22 mouse cellular contexts compared by ENCODE assay signal in the genomic region with DNA sequence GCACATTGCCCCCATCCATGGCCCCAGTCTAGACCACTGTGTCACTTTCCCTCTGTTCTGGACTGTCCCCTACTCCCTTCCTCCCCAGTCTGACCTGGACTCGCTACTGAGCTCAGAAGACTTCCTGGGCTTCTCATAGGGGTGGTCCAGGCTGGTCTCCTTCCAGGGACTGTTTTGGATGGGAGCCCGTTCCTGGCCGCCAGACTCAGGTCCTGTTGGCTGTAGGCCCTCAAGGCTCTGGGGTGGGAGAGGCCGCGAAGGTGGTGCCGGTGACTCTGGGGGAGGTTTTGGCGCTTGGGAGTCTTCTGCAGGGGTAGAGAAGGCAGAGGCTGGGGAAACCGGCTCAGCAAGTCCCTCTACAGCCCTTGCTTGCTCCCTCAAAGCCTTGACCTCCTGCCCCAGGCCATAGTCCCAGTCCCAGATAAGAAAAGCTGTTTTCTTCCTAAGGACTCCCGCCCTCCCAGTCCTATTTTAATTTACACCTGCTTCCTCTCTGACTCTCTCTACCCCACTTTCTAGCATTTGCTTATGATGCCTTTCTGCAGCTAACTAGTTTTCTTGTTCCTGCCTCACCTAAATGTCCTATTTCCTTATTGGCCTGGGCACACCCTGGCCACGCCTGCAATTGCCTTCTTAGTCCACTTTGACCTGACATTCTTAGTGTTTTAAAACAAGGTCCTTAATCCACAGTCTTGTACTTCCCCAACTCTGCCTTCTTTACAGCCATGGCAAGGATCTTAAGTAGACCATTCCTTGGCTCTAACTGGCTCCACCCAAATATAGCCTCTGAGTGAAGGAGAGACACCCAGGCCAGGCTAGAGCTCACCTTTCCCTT. TPM values are rescaled to one million over a fixed set of nuclear protein-coding genes. Genes with fewer than 3 reads are reported as not detected.
DNase-seq lines count a peak whose midpoint lies in the region; ATAC-seq lines count a peak whose summit lies in the region.
"Had no signal": no experiment of that assay in that cellular context is flagged by ENCODE, and none has a peak within 500 bp of the region (broad histone marks: within the 10 kb centered on the region; RNA-seq: fewer than 3 reads in every experiment).

No protein-coding gene starts in this region.

- DNase-seq in ovary, adult 18-20 months (ENCODE audit: low spot score) = peak; percentile 19
- no peak for DNase-seq in ovary, postnatal 10 days (ENCODE audit: low spot score)
- no peak for DNase-seq in embryo, embryonic 11 days
- no peak for DNase-seq in heart, adult 8-10 months (ENCODE audit: low spot score)
- DNase-seq: gastrocnemius, postnatal 10 days; layer of hippocampus, adult 9-11 months; left cerebral cortex, postnatal 4 days; midbrain, embryonic 14.5 days; right cerebral cortex, postnatal 14 days had no signal

- H3K27me3 ChIP-seq in intestine, embryonic 16.5 days (replicated peaks; ENCODE audit: control insufficient read depth, insufficient read depth, low read length) = no peaks in the 10 kb centered on the region
- H3K27me3 ChIP-seq in lung, embryonic 15.5 days = no peaks in the 10 kb centered on the region
- H3K27me3 ChIP-seq in stomach, embryonic 16.5 days (ENCODE audit: control insufficient read depth, insufficient read depth, low read length) = no peaks in the 10 kb centered on the region
- H3K27me3 ChIP-seq: embryonic facial prominence, embryonic 12.5 days; hindbrain, embryonic 12.5 days; Patski had no signal

- H3K27ac ChIP-seq in intestine, embryonic 16.5 days (ENCODE audit: low read length) = peak overlapping the region; percentile 97
- H3K27ac ChIP-seq in lung, embryonic 15.5 days = peak overlapping the region; percentile 74
- peak overlapping the region; percentile 81 for H3K27ac ChIP-seq in stomach, embryonic 16.5 days (ENCODE audit: low read length)
- H3K27ac ChIP-seq: embryonic facial prominence, embryonic 12.5 days; hindbrain, embryonic 12.5 days; liver, embryonic 14.5 days had no signal

- H3K36me3 ChIP-seq in intestine, embryonic 16.5 days (ENCODE audit: control insufficient read depth, insufficient read depth, low read length) = peaks cover 24% of the 10 kb centered on the region
- H3K36me3 ChIP-seq in lung, embryonic 15.5 days = peaks cover 43% of the 10 kb centered on the region
- H3K36me3 ChIP-seq in stomach, embryonic 16.5 days (ENCODE audit: control insufficient read depth, insufficient read depth, low read length) = peaks cover 8% of the 10 kb centered on the region

- peak; percentile 91 for ATAC-seq in intestine, embryonic 16.5 days
- ATAC-seq in lung, embryonic 15.5 days (ENCODE audit: borderline replicate concordance, extremely low read depth, low FRiP score, low TSS enrichment) = peak; percentile 64
- peak; percentile 84 for ATAC-seq in stomach, embryonic 16.5 days (ENCODE audit: insufficient read depth, low FRiP score)
- no peak for ATAC-seq in megakaryocyte-erythroid progenitor cell, adult 5-6 weeks (replicated peaks; ENCODE audit: low FRiP score, low TSS enrichment, poor library complexity, severe bottlenecking)
- ATAC-seq: forebrain, embryonic 14.5 days; Patski had no signal

- H3K9me3 ChIP-seq in intestine, embryonic 16.5 days (ENCODE audit: control insufficient read depth, low read length) = no peaks in the 10 kb centered on the region
- no peaks in the 10 kb centered on the region for H3K9me3 ChIP-seq in lung, embryonic 15.5 days
- no peaks in the 10 kb centered on the region for H3K9me3 ChIP-seq in stomach, embryonic 16.5 days (replicated peaks; ENCODE audit: control insufficient read depth, low read length)
- H3K9me3 ChIP-seq: embryonic facial prominence, embryonic 12.5 days; hindbrain, embryonic 12.5 days had no signal

- 47% methylated on average over 10 of the region's 10 CpGs for WGBS in intestine, embryonic 16.5 days
- WGBS in lung, embryonic 15.5 days = 45% methylated on average over 10 of the region's 10 CpGs
- 39% methylated on average over 10 of the region's 10 CpGs for WGBS in stomach, embryonic 16.5 days

- peak overlapping the region; percentile 36 for H3K4me3 ChIP-seq in intestine, embryonic 16.5 days (ENCODE audit: low read length)
- H3K4me3 ChIP-seq in lung, embryonic 15.5 days = no peak overlapping the region
- H3K4me3 ChIP-seq in stomach, embryonic 16.5 days (replicated peaks; ENCODE audit: low read length) = no peak overlapping the region
- H3K4me3 ChIP-seq: embryonic facial prominence, embryonic 12.5 days; hindbrain, embryonic 12.5 days had no signal

- peak overlapping the region; percentile 52 for H3K4me2 ChIP-seq in intestine, embryonic 16.5 days (ENCODE audit: low read depth, low read length)
- H3K4me2 ChIP-seq in lung, embryonic 15.5 days = no peak overlapping the region
- peak overlapping the region; percentile 20; the same call in 1 of the 2 replicates for H3K4me2 ChIP-seq in stomach, embryonic 16.5 days (ENCODE audit: low read depth, low read length)
- H3K4me2 ChIP-seq: embryonic facial prominence, embryonic 12.5 days; hindbrain, embryonic 12.5 days had no signal

- peaks cover 36% of the 10 kb centered on the region for H3K4me1 ChIP-seq in intestine, embryonic 16.5 days (ENCODE audit: control insufficient read depth, insufficient read depth, low read length)
- H3K4me1 ChIP-seq in lung, embryonic 15.5 days = peaks cover 19% of the 10 kb centered on the region
- H3K4me1 ChIP-seq in stomach, embryonic 16.5 days (ENCODE audit: control insufficient read depth, insufficient read depth, low read length) = peaks cover 29% of the 10 kb centered on the region
- H3K4me1 ChIP-seq: embryonic facial prominence, embryonic 12.5 days had no signal

- peak overlapping the region; percentile 64 for H3K9ac ChIP-seq in intestine, embryonic 16.5 days (ENCODE audit: low read depth, low read length)
- H3K9ac ChIP-seq in lung, embryonic 15.5 days = peak overlapping the region; percentile 16; the same call in 1 of the 2 replicates
- H3K9ac ChIP-seq in stomach, embryonic 16.5 days (ENCODE audit: low read length) = 0 out of 2 replicates have a peak overlapping the region, but pooled peaks have one; percentile 4
- H3K9ac ChIP-seq: embryonic facial prominence, embryonic 12.5 days; hindbrain, embryonic 12.5 days; liver, embryonic 14.5 days had no signal

RNA-seq across cellular contexts. Expression of a gene that starts 7.6 kb away (rescaled TPM):
- polyA plus RNA-seq in intestine, embryonic 16.5 days (2015; fragmentation: Nextera tagmentation; extraction: Ambion mirVana) = 0.28 and 0.56 TPM in 2 replicates
- polyA plus RNA-seq in lung, embryonic 15.5 days (2015; fragmentation: Nextera tagmentation; extraction: Ambion mirVana) = 0.17 and 0.25 TPM in 2 replicates
- polyA plus RNA-seq in stomach, embryonic 16.5 days (2015; fragmentation: Nextera tagmentation; extraction: Ambion mirVana) = 0.95 and 1.3 TPM in 2 replicates
- not detected for total RNA-seq in heart, adult 8-10 months (2022)
- total RNA-seq in megakaryocyte-erythroid progenitor cell, adult 5-6 weeks (2014; fragmentation: Nextera tagmentation) = not detected in 2 replicates
- not detected in 2 replicates for total RNA-seq in megakaryocyte-erythroid progenitor cell, adult 5-6 weeks (2017)
- total RNA-seq: adrenal gland, adult 18-20 months; CH12.LX; gastrocnemius, postnatal 10 days had no signal
- polyA plus RNA-seq: forebrain, embryonic 14.5 days; heart, embryonic 14.5 days; neural tube, embryonic 14.5 days had no signal

RNA-seq across cellular contexts. Expression of a gene that starts 13.8 kb away (rescaled TPM):
- 32.6 and 33.4 TPM in 2 replicates for polyA plus RNA-seq in intestine, embryonic 16.5 days (2015; fragmentation: Nextera tagmentation; extraction: Ambion mirVana)
- polyA plus RNA-seq in lung, embryonic 15.5 days (2015; fragmentation: Nextera tagmentation; extraction: Ambion mirVana) = 15.7 and 16.0 TPM in 2 replicates
- polyA plus RNA-seq in stomach, embryonic 16.5 days (2015; fragmentation: Nextera tagmentation; extraction: Ambion mirVana) = 39.8 and 44.1 TPM in 2 replicates
- total RNA-seq in heart, adult 8-10 months (2022) = not detected
- total RNA-seq in megakaryocyte-erythroid progenitor cell, adult 5-6 weeks (2014; fragmentation: Nextera tagmentation) = not detected in 2 replicates
- total RNA-seq in megakaryocyte-erythroid progenitor cell, adult 5-6 weeks (2017) = not detected in 2 replicates

RNA-seq across cellular contexts. Expression of a gene that starts 40.4 kb away (rescaled TPM):
- not detected in 2 replicates for polyA plus RNA-seq in intestine, embryonic 16.5 days (2015; fragmentation: Nextera tagmentation; extraction: Ambion mirVana)
- not detected in 2 replicates for polyA plus RNA-seq in lung, embryonic 15.5 days (2015; fragmentation: Nextera tagmentation; extraction: Ambion mirVana)
- not detected in 2 replicates for polyA plus RNA-seq in stomach, embryonic 16.5 days (2015; fragmentation: Nextera tagmentation; extraction: Ambion mirVana)
- total RNA-seq in heart, adult 8-10 months (2022) = not detected
- not detected in 2 replicates for total RNA-seq in megakaryocyte-erythroid progenitor cell, adult 5-6 weeks (2014; fragmentation: Nextera tagmentation)
- not detected in 2 replicates for total RNA-seq in megakaryocyte-erythroid progenitor cell, adult 5-6 weeks (2017)
- total RNA-seq: adrenal gland, adult 18-20 months; CH12.LX; gastrocnemius, postnatal 10 days had no signal
- polyA plus RNA-seq: embryonic facial prominence, embryonic 12.5 days; heart, embryonic 14.5 days; hindbrain, embryonic 12.5 days; liver, embryonic 14.5 days; midbrain, embryonic 14.5 days; Patski had no signal

Comparison
In these comparisons a context has a peak if more than half of its experiments do, and no peak if none do; other contexts are left out.
1. H3K9ac ChIP-seq: peak in every context shown above with its lines; median percentile 64 in intestine, embryonic 16.5 days; 16 in lung, embryonic 15.5 days; 4 in stomach, embryonic 16.5 days.